Mouse (Mus musculus): ENCODE measurements at regions not wholly inside any gene's neighbourhood (a gene's known extent, or its start where the extent isn't known, plus 50 kb on each side); places are given as distances from the start of the nearest gene placed in this dataset.

DNA sequence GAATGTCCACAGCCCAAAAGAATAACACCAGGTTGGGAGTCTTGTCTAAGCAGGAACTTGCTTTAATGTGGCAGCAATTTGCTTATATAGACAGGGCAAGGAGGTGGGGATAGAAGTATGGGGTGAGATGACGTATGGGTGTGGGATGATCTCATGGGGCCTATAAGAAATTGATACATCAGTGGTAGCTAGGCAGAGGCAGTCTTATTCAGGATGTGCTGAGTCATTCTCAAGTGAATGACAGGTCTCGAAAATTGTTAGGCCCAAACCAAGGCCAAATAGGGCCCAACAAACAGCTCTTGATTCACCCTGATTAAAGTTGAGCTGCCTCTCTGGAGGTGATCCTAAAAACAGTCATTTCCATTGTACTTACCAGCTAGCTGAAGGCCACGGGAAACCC, 162.3 kb upstream of the Zc3h12c start:
- TF ChIP-seq CTCF (IDR thresholded peaks at IDR 0.05 in 2 of 3, conservative IDR thresholded peaks at IDR 0.05 in 1 of 3; ENCODE audit: control insufficient read depth in 1 of 3, insufficient read depth in 1 of 3, low read depth in 2 of 3, low read length in 3 of 3, poor library complexity in 1 of 3, severe bottlenecking in 1 of 3) (no peak), MEF2A (IDR thresholded peaks at IDR 0.05; ENCODE audit: extremely low read depth, insufficient replicate concordance, low read depth, low read length, poor library complexity, severe bottlenecking) (no peak), HCFC1 (IDR thresholded peaks at IDR 0.05; ENCODE audit: low read depth, low read length) (no peak), NELFE (IDR thresholded peaks at IDR 0.05; ENCODE audit: low read depth, low read length) (no peak), POLR2A (IDR thresholded peaks at IDR 0.05; ENCODE audit: control insufficient read depth in 1 of 2, insufficient read depth in 1 of 2, low read depth in 1 of 2, low read length in 2 of 2, poor library complexity in 1 of 2) (no peak), TCF12 (IDR thresholded peaks at IDR 0.05; ENCODE audit: low read depth, low read length) (no peak), EP300 (IDR thresholded peaks at IDR 0.05; ENCODE audit: low read depth in 1 of 2, low read length in 2 of 2) (no peak), GATA1 (IDR thresholded peaks at IDR 0.05; ENCODE audit: low read depth, low read length) (no peak), GABPA (IDR thresholded peaks at IDR 0.05; ENCODE audit: low read depth, low read length) (no peak), SIN3A (IDR thresholded peaks at IDR 0.05; ENCODE audit: low read length) (no peak), ZC3H11A (IDR thresholded peaks at IDR 0.05; ENCODE audit: low read depth, low read length) (no peak), ELF1 (IDR thresholded peaks at IDR 0.05; ENCODE audit: low read depth, low read length) (no peak)
